Mouse (Mus musculus) heart, embryonic 11.5 days (tissue): Measurements from ENCODE around the gene Slc9a7. TPM values are rescaled to one million over a fixed set of nuclear protein-coding genes. Genes with fewer than 3 reads are reported as not detected.

ENCODE experiments used
- ATAC-seq: fragments of 200-750 bp; cut with Nextera tagmentation; replicated peaks from 2 replicates; pipeline ENCODE4 v1.8.0; 2017; ENCODE audit warnings: moderate library complexity; ENCODE audit not compliant: insufficient number of reproducible peaks, low FRiP score, low TSS enrichment
- H3K27ac ChIP-seq: fragments of 300-500 bp; sonication (generic); 2 replicates; pipeline ENCODE4 v1.5.1; 2014; ENCODE audit warnings: mild to moderate bottlenecking, low read depth, low read length
- H3K27me3 ChIP-seq: fragments of 300-500 bp; sonication (generic); 2 replicates; pipeline ENCODE4 v1.6.1; 2014; ENCODE audit warnings: mild to moderate bottlenecking, low read length, mixed read lengths; ENCODE audit not compliant: control insufficient read depth, insufficient read depth
- H3K36me3 ChIP-seq: fragments of 300-500 bp; sonication (generic); 2 replicates; pipeline ENCODE4 v1.6.1; 2014; ENCODE audit warnings: mild to moderate bottlenecking, low read length, moderate library complexity, mixed read lengths; ENCODE audit not compliant: control insufficient read depth, insufficient read depth
- H3K4me1 ChIP-seq: fragments of 300-500 bp; sonication (generic); 2 replicates; pipeline ENCODE4 v1.6.1; 2014; ENCODE audit warnings: low read length; ENCODE audit not compliant: control insufficient read depth, insufficient read depth
- H3K4me2 ChIP-seq: fragments of 300-500 bp; sonication (generic); 2 replicates; pipeline ENCODE4 v1.6.1; 2014; ENCODE audit warnings: mild to moderate bottlenecking, moderate library complexity
- H3K4me3 ChIP-seq: fragments of 300-500 bp; sonication (generic); 2 replicates; pipeline ENCODE4 v1.5.1; 2014; ENCODE audit warnings: low read depth, low read length
- H3K9ac ChIP-seq: fragments of 300-500 bp; sonication (generic); 2 replicates; pipeline ENCODE4 v1.6.1; 2014; ENCODE audit warnings: mild to moderate bottlenecking, low read depth, low read length, moderate library complexity
- H3K9me3 ChIP-seq: fragments of 300-500 bp; sonication (generic); replicated peaks from 2 replicates; pipeline ENCODE4 v1.6.1; 2016; ENCODE audit warnings: low read length; ENCODE audit not compliant: control insufficient read depth
- WGBS: fragments of 180-500 bp; shearing (Covaris S2); extraction: QIAGEN DNeasy Blood & Tissue Kit; methylation state at CpG from one replicate; pipeline ENCODE4 v1.1.7; 2014; ENCODE audit not compliant: insufficient replicate concordance; 5-methylcytosine and 5-hydroxymethylcytosine counted together
- polyA plus RNA-seq: library from polyadenylated mRNA; unstranded; fragments of >200 nt; fragmentation: Nextera tagmentation; extraction: Ambion mirVana; gene quantifications from 2 replicates; pipeline ENCODE4 v1.2.1, GENCODE M21; 2014

Slc9a7 gene
- polyA plus RNA-seq, 1 experiment from 2014 or later: 4.8 TPM

GRCm38 (mm10) chrX:20176792-20177191 lies 114.8 kb downstream of the Slc9a7 start:
- Histone ChIP-seq H3K9me3 (no peaks in the 10 kb centered on the region), H3K4me1 (no peaks in the 10 kb centered on the region), H3K9ac (no peak overlapping the region), H3K4me2 (no peak overlapping the region), H3K4me3 (no peak overlapping the region), H3K27ac (no peak overlapping the region), H3K36me3 (no peaks in the 10 kb centered on the region), H3K27me3 (no peaks in the 10 kb centered on the region)
- WGBS: 79% methylated on average over 1 of the region's 1 CpGs
- ATAC-seq: no peak

DNA sequence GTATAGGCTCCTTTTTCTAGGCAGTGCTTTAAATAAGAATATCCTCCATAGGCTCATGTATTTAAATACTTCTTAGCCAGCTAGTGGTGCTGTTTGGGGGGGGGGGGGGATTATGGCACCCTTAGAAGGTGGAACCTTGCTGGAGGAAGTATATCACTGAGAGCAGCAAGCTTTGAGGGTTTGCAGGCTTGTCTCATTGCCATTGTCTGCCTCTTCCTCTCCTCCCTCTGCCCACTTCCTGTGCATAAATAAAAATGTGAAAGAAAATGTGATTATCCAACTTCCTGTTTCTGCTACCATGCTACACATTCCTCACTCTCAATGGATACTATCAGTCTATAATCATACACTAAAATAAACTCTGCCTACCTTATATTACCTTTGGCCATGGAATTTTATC lies 123.2 kb downstream of the Slc9a7 start:
- Histone ChIP-seq H3K4me2 (no peak overlapping the region), H3K27me3 (no peaks in the 10 kb centered on the region), H3K36me3 (no peaks in the 10 kb centered on the region), H3K27ac (no peak overlapping the region), H3K4me1 (no peaks in the 10 kb centered on the region), H3K9me3 (no peaks in the 10 kb centered on the region), H3K4me3 (no peak overlapping the region), H3K9ac (no peak overlapping the region)
- ATAC-seq: no peak

DNA sequence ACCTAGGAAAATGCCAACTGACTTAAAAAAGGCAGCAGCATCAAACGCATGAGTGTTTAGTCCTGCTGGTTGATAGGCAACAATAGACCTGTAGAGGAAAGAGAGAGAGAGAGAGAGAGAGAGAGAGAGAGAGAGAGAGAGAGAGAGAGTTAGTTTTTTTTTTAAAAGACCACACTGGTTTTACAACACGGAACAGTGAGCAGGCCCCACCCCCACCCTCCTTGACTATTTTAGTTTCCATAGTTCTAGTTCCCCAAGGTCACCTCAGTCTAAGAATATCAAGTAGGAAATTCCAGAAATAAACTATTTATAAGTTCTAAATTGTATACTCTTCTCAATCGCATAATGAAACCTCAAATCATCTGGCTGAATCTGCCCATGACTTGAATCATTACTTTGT lies 126.6 kb downstream of the Slc9a7 start:
- WGBS: 57% methylated on average over 3 of the region's 3 CpGs

DNA sequence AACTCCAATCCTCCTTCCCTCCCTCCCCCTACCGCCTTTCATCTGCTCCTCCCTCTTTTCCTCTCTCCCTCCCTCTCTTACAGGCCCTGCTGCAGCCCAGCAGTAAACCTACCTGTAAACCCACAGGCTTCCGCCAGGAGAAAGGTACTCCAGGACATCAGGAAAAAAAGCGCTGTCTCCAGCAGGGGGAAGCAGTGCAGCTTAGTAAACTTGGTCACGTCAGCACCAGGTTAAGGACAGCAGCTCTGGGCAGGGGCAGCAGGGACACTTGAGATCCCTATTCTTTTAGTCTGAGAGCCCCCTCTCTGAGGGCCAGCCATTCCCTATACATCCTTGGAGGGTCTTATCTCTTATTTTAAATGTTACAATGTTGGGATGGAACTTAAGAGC lies 129.3 kb downstream of the Slc9a7 start:
- H3K4me2 ChIP-seq: no peak overlapping the region
- no peaks in the 10 kb centered on the region for H3K36me3 ChIP-seq
- no peaks in the 10 kb centered on the region for H3K9me3 ChIP-seq
- no peak overlapping the region for H3K27ac ChIP-seq
- 5% methylated on average over 4 of the region's 4 CpGs for WGBS
- no peak overlapping the region for H3K4me3 ChIP-seq
- no peak for ATAC-seq
- H3K4me1 ChIP-seq: no peaks in the 10 kb centered on the region
- no peaks in the 10 kb centered on the region for H3K27me3 ChIP-seq
- H3K9ac ChIP-seq: no peak overlapping the region

More for the DNA sequence above, 126.6 kb downstream of the Slc9a7 start:
- H3K27me3 ChIP-seq: no peaks in the 10 kb centered on the region
- no peak overlapping the region for H3K9ac ChIP-seq
- H3K4me3 ChIP-seq: no peak overlapping the region
- no peak overlapping the region for H3K27ac ChIP-seq
- H3K4me2 ChIP-seq: no peak overlapping the region
- no peaks in the 10 kb centered on the region for H3K36me3 ChIP-seq
- H3K4me1 ChIP-seq: no peaks in the 10 kb centered on the region
- ATAC-seq: no peak
- H3K9me3 ChIP-seq: no peaks in the 10 kb centered on the region

GRCm38 (mm10) chrX:20161687-20162321 lies 129.8 kb downstream of the Slc9a7 start:
- 46% methylated on average over 9 of the region's 9 CpGs for WGBS
- no peak for ATAC-seq
- Histone ChIP-seq H3K9ac (no peak overlapping the region), H3K27me3 (no peaks in the 10 kb centered on the region), H3K9me3 (no peaks in the 10 kb centered on the region), H3K4me1 (no peaks in the 10 kb centered on the region), H3K36me3 (no peaks in the 10 kb centered on the region), H3K27ac (no peak overlapping the region), H3K4me3 (no peak overlapping the region), H3K4me2 (no peak overlapping the region)

DNA sequence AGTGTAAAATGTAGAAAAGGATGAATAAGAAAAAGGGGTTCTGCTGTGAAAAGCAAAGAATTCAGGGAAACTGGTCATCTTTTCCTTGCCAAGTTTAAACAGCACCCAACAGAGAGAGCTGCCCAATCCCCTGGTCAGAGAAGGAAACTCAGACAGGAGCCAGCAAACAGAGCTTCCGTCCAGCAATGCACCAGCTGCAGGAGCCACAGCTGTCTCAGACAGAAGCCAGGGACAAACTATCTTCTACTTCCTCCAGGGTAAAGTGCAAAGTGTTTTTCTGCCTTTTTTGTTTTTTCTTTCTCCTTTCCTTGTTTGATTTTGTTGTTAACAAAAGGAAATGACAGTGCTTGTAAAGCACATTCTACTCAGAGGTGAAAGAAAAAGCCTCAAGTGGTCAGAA lies 131.3 kb downstream of the Slc9a7 start:
- H3K4me3 ChIP-seq: no peak overlapping the region
- no peaks in the 10 kb centered on the region for H3K27me3 ChIP-seq
- H3K4me2 ChIP-seq: no peak overlapping the region
- 32% methylated on average over 1 of the region's 1 CpGs for WGBS
- no peaks in the 10 kb centered on the region for H3K4me1 ChIP-seq
- no peaks in the 10 kb centered on the region for H3K9me3 ChIP-seq
- no peak overlapping the region for H3K27ac ChIP-seq
- H3K36me3 ChIP-seq: no peaks in the 10 kb centered on the region
- H3K9ac ChIP-seq: no peak overlapping the region
- ATAC-seq: no peak

DNA sequence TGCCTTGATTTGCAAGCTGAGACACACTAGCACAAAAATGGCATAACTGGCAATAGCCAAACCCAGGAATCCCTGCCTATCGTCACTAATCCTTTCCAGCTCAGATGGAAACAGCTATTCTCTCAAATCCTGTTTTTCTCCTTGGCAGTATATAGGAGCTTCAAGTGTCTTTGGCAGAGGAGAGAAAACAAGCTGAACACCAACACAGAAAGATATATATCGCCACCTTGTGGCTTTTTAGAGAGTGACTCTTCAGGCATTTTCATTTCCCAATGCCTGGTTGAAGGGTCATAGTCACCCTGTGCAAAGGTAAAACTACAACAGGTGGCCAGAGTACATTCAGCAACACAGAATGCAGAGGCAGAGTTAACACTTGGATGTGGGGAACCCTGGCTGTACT lies 134.1 kb downstream of the Slc9a7 start:
- no peak overlapping the region for H3K9ac ChIP-seq
- no peak for ATAC-seq

GRCm38 (mm10) chrX:20129466-20129865 lies 162.1 kb downstream of the Slc9a7 start:
- Histone ChIP-seq H3K4me3 (no peak overlapping the region), H3K27me3 (no peaks in the 10 kb centered on the region), H3K9me3 (no peaks in the 10 kb centered on the region), H3K27ac (no peak overlapping the region), H3K4me1 (no peaks in the 10 kb centered on the region), H3K9ac (no peak overlapping the region), H3K4me2 (no peak overlapping the region), H3K36me3 (no peaks in the 10 kb centered on the region)
- ATAC-seq: no peak
- 72% methylated on average over 1 of the region's 1 CpGs for WGBS

More for the DNA sequence above, 134.1 kb downstream of the Slc9a7 start:
- Histone ChIP-seq H3K27ac (no peak overlapping the region), H3K9me3 (no peaks in the 10 kb centered on the region), H3K4me3 (no peak overlapping the region), H3K36me3 (no peaks in the 10 kb centered on the region), H3K4me1 (no peaks in the 10 kb centered on the region), H3K4me2 (no peak overlapping the region), H3K27me3 (no peaks in the 10 kb centered on the region)
- 17% methylated on average over 2 of the region's 2 CpGs for WGBS

DNA sequence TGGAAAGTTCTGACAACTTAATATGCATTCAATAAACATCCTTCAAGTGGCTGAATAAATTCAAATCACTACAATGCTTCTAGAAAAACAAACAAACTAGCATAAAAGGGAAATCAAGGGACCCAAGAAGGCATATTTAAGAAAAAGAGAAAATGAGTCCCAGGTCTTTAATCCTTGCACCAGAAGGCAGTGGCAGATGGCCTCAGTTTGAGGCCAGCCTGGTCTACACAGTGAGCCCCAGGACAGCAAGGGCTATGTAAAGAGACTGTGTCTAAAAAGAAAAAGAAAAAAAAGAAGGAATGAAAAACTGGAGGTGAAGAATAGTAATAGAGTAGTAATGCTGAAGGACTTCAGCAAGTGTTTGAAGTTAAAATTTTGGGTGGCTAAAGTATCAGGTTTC lies 162.7 kb downstream of the Slc9a7 start:
- Histone ChIP-seq H3K27ac (no peak overlapping the region), H3K4me1 (no peaks in the 10 kb centered on the region), H3K9me3 (no peaks in the 10 kb centered on the region), H3K4me3 (no peak overlapping the region), H3K36me3 (no peaks in the 10 kb centered on the region), H3K4me2 (no peak overlapping the region), H3K9ac (no peak overlapping the region), H3K27me3 (no peaks in the 10 kb centered on the region)
- ATAC-seq: no peak
